Mouse (Mus musculus) right cerebral cortex, postnatal 4 days (tissue): ENCODE results near the gene Mycbp2.

Experiments
- DNase-seq: peaks from one replicate; pipeline ENCODE4 v3.0.0-alpha.2; 2022

Mycbp2 gene

DNA sequence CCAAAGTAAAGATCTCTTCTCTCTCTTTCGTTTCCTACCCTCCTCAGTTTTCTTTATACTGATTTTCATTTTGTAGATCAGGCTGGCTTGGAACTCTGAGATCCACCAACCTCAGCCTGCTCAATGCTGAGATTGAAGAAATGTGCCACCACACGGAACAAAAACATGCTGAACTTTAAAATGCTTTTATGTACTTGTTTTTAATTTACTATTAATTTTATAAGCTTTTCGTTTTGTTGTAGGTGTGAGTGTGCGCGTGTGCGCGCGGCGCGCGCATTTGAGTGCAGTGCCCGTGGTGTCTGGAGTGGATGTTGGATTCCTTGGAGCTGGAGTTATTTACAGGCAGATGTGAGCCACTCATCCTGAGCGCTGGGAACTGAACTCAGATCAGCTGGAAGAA, 246.3 kb downstream of the Mycbp2 start:
- no peak for DNase-seq

DNA sequence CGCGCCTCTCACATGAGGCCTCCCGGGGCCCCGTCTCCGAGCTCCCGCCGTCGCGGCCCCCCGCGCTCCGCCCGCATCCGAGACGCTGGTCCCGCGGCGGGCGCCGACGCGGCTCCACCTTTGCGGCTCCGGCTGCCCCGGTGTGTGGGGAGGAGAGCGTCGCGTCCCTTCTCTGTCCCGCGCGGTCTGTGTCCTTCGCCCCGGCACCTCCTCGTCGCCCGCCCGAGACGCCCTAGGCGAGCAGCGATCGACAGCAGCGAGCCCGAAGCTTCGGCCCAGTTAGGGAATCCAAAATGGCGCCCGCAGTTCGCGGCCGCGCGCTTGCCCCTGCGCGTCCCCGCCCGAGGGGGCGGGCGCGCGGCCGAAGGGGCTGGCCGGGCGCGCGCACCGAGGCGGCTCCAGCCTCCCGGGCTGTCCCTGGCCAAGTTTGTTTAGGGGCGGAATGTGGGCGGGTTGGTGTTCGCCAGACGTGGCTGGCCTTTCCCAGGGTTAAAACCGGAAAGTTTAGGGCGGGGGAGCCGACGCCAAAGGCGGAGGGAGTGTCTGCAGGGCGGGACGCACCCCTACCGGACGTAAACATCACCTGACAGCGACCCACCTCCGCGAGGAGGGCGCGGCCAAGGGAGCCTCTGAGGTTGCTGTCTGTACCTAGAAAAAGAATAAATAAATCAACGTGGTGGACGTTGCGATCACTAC, 247.2 kb downstream of the Mycbp2 start, which contains the start of gene Fbxl3:
Fbxl3 (minus strand) TSS at position 329 of the 696 bp plus-strand sequence.
- DNase-seq, result peak; percentile 82

DNA sequence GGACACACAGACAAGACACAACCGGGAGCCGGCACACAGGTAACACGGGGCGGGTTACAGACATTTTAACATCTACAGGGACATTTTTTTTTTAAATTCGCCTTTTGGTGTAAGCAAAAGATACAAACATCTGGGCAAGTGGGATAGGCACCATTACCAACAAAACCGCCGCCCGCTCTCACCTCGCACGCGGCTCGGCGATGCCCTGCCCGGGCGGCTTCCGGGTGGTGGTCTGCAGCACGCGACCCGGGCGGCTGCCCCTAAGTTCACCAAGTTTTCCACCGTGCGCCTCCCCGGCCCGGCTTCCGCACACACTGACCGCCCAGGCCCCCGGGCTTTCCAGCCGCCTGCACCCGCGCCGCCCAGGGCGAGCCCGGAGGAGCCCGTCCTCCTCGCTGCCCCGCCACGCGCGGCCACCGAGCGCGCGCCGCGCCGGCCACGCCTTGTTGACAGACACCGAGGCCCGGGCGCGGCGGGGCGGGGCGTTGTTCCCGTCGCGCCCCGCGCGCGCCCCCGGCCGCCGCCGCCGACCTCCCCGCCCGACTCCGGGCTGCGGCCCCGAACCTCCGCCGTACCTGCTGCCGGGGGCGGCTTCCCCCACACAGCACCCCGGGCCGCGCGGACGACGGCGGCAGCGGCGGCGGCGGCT, 247.9 kb downstream of the Mycbp2 start:
- DNase-seq, result peak; percentile 79

DNA sequence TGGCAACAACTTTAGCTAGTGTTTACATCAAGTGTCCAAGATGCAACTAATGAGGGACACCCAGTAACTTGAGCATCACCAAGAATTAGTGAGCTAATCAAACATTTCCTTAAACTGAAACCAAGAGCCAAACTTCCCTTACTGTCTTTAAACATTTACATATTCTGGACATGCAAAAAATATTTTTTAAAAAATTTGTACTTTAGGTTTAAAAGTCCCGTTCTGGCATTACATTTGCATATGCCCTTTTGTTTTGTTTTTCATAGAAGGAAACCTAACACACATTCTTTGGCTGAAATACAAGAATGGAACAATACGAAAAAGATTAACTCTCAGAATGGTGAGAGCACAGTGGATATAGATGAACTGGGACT, 248.4 kb downstream of the Mycbp2 start:
- DNase-seq, result no peak

DNA sequence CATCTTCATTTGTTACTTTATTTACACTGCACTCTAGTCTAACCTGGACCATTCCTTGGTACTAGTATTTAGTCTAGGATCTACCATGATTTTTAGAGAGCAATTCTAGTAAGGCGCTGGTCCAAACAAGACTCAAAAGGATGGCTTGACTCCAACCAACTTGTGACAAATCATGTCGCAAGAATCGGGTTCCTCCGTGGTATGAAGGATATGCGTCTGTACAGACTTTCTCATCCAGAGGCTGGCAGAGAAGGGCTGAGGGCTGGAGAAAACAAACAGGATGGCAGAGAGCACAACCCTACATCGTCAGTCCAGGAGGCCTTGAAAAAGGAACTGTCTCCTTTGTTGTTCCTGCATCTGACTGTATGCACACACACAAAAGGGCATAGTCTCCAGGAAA, 250.0 kb downstream of the Mycbp2 start:
- no peak for DNase-seq

DNA sequence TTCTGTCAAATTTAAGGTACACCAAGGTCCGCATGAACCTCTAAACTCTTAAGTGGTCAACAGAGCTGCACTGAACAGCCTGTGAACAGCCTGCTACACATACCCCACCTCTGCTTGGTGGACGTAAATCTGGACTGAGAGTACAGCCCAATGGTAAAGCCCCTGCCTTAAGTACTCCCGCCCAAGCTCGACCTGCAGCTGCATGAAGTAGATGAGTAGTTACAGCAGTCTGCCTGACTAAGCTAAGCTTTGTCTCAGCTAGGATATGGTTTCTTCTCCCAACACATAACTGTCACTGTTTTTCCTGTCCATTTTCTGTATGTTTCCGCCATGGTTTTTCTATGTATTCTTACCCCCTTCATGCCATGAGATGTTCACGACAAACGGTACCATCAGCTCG, 250.8 kb downstream of the Mycbp2 start:
- DNase-seq, result no peak

DNA sequence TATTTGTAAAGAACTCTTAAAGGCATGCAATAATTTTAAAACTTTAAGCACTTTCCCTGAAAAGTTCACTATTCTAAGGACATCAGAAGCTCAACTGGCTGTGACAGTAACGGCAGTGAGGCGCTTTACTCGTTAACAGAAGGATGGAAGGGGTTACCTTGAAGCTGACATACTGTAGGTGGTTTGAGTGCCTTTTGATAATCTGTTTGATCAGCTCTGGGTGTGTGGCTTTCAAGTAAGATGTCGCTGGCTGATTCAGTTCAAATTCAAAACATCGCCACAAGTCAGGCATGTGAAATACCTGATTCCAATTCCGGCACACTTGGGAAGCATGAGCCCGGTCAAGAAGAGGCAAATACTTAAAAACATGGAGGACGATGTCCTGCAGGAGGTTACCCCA, 251.6 kb downstream of the Mycbp2 start:
- no peak for DNase-seq

DNA sequence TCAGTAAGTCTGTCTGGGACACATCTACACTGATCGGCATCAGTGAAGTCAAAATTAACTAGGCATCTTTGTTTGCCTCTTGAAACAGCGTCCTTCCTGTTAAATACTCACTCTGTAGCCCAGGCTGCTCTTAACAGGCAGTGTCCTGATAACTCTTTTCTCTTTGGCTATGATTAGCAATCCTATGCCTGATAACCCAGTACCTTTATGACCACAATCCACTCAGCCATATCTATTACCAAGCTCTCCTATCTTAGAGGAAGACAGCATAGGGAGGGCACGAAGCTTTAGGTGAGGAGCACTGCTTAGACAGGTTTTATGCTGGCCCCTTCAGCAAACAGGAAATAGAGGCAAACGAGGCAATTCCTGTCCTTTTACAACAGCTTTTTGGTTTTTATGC, 252.9 kb downstream of the Mycbp2 start:
- DNase-seq, result no peak

DNA sequence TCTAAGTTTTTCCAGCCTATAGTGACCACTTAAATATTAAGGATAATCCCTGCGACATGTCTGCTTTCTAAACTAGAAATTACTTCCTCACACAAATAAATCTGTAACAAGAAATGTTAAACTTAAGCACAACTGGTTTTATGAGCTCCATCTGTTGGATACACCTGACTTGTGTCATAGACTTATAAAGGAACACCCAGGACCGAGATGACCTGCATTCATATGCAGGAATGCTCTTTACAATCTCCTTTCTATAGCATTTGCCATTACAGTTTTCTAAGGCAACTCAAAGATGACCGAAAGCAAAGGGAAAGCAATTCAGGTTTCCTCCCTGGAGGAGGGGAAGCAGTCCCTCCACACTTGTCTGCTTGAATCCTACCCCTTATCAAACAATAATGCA, 253.4 kb downstream of the Mycbp2 start:
- no peak for DNase-seq

DNA sequence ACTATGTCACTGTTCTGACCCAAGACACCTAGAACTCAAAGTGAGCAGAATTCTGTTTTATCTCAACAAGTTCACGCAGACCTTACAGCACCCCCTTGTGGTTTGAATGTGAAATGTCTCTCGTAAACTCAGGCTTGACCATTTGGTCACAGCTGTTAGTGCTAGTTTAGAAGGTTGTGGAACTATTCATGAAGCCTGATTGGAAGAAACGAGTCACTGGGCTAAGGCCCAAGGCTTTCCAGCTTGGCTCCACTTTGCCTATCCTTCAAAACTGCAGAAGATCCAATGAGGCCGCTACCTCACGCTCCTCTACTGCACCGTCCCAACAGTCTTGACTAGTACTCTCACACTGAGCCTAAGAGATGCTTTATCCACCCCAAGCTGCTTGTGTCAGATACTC, 258.0 kb downstream of the Mycbp2 start:
- DNase-seq, result no peak

DNA sequence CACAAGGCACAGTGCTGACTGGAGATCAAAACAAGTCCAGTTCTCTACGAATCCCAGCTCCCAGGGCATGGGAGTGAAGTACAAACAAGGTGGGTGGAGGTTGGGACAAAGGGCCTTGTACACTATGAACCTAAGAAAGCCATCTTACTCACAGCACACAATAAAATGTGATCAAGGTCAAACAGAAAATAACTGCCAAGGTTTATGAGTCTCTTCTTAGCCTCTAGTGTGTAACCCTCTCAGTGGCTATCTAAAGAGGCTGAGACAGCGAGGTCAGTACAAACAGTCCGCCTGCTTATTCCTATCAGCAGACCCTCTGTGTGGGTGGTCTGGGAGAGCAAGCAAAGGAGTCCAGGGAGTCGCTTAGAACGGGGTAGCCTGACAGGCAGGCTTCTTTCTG, 258.8 kb downstream of the Mycbp2 start:
- no peak for DNase-seq

DNA sequence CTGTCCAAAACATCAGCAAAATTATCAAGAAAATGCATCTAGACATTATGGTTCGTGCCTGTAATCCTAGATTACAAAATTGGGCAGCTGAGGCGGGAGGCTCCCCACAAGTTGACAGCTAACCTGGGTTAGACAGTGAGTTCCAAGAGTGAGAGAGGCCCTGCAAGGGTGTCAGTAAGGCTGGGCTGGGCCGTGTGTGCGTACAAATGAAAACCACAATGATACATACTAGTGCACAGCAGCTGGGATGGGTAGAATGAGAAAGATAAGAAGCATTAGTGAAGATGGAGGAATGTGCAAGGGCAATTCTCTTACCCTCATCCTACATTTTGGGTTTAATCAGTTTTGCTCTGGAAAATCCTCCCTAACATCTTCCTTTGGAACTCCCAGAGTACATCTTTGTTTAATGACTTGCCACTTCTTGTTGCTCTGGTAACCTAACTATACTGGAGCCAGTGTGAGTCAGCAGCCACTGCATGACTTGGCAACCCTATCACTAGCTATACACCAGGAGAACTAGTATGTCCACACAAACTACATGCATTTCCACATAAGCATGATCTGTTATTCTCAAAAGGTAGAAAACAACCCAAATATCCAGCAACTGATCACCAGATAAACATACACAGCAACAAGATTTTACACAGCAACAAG, 259.8 kb downstream of the Mycbp2 start:
- no peak for DNase-seq

DNA sequence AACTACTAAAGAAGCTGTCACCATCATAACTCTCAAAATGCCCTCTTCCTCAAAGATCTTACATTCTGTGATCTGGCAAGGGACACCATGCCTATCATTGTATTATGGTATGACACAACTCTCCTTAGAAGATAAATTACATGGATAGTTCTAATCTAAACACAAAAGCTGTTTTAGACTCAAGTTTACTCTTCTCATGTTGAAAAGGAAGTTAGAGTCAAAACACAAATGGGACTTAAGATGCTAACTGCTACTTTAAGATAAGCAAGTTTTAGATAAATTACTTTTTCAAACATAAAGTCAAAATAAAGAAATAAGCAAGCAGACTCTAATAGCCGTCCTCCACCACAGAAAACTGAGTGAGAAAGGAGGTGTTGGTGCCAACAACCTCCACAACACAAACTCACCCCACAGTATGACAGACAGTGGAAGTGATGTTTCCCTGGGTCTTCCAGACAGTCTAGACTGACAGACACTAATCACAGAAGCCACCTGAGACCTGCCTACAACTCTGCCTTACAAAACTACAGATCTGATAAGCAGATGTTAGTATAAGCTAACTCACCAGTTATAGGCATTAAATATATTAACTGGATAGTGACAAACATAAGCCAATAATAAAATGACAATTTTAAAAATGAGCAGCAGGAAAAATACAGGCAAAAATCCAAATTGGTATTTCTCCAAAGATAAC, 260.6 kb downstream of the Mycbp2 start:
- no peak for DNase-seq

DNA sequence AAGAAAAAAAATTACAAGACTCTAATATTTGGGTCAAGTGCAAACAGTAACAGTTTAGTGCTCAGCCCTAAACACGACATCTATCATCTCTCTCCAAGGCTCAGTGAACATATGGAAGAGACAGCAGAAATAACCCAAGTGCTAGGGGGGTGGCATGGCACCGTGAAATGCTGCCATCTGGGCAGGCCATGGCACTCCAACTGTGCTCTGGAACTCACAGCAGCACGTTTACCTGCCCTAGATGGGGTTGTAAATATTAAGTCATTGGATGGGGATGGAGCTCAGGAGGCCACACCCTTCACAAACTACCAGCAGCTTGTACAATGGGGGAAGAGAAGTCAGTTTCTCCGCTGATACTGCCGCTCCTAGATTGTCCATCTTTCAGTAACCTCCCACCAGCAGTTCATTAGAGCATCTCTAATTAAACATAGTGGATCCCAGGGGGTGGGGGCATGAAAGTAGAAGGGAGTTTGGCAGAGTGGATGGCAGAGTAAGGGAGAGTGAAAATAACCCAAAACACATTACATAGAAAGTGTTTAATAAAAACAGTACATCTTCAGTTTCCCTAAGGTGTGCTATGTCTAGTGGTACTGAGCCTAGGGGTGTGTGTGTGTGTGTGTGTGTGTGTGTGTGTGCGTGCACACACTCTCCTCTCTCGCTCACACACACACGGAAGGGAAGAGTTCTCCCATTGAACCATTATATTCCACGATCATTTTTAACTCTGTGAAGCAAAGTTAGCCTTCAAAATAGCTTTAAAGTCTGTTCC, 267.2 kb downstream of the Mycbp2 start:
- DNase-seq, result no peak

DNA sequence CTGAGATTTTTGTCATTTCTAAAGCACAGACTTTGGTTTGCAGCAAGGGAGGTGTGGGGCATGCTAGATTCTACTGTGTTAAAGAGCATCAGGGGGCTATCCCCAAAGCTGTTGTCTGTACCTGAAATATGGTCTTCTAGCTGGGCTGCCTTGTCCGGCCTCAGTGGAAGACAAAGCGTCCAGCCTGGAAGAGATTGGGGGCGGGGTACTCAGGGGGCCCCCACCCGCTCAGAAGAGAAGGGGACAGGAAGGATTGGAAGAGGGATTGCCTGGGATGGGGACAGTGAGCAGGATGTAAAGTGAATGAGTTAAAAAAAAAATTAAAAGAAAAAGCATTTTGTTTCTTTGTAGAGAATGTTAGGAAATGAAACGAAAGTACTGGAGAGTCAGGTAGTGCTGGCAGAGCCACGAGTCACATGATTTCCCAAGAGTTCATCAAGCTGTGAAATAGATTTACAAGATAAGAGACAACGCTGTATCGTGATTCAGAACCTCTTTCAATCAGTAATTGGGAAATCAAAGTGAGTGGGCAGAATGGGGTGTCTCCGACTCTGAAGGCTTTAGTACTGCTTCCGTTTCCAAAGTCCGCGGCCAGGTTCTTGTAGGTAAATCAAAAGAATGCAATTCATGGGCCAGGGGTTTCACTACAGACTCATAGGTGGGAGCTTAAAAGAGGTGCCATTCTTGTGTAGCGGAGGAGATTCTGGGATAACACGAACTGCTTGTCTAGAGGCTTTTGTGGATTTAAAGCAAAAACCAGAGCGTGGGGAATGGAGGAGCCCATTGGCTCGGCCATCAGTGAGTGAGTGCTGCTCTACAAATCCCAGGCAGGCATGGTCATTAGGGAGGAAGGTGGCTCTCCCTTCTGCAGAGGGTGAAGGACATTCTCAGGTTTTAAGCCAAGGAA, 268.4 kb downstream of the Mycbp2 start:
- no peak for DNase-seq

DNA sequence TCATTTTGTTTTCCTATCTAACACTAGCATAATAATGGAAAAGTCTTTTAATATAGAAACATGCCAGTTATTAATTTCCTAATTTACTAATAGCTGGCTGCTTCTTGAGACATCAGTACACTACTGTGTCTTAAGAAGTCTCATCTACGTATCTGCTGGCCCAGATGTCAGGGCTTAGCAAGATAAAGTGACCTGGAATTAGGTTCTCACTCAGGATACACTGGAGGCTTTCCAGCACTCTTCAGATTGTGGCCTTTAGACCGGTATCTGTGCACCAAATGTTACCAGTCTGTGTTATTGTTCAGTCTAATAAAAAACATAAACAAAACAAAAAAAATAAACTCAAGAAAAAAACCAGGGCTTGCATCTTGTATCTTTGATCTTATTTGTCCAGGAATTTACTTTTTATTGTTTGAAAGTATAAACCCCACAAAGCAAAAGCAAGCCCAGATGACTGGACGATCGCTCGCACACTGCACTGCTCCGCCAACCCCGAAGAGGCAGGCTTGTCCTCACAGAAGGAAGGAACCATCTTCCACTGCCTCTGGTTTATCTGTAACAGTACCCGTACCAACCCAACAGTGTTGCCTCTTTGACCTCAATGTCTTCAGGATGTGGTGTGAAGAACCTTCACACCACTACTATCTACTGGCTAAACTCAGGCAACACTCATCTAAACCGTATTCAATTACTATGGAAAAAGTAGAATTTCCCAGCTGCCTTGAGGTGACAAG, 269.2 kb downstream of the Mycbp2 start:
- no peak for DNase-seq

DNA sequence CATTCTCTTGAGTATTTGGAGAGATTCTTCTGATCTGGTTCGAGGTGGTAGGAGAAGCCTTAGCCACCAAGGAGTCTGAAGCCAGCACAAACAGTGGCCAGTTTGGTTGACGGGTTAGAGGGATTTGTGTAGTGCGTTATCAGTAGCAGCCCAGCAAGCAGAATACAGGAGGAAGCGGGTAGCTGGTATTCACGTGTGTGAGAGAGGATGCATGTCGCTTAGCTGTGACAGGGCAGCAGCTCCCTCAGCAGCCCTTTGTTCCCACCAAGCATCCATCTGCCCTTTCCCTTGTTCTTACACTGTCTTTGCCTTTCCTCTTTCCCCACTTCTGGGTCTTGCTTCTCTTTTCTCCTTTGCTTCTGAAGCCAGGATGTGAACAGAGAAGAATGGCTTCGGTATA, 271.4 kb downstream of the Mycbp2 start:
- no peak for DNase-seq

DNA sequence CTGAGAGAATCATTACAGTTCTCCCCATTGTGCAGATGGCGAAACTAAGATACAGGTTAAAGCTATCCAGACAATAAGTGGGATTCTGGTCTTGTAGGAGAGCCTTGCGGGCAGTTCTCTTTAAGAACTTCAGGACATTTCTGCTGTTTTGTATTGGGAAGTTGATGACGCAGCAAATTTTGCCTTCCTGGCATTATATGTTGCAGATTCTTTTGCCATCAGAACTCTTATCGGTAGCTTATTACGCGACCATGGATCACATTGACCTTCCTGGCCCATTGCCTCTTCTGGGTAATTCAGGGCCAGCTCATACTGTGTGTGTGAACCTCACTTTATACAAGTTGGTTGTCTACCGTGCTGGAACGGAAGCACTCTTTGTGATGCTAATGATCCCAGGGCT, 272.8 kb downstream of the Mycbp2 start:
- no peak for DNase-seq

DNA sequence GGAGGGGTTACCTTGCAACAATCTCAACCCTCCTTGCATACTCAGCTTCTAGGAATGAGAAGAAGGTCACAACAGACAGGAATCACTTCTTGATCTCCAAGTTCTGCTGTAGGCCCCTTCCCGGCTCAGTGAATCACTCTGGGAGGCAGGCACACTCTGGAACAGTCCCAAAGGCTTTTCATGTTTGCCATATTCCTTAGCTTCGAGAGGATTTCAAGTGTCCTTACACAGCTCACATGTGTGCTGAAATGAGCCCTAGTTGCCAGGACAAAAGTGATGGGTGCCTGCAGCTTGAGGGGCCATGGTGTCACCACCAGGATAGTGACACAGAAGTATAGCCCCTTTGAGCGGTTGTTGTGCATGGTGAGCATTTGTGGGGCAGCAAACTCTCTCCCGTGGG, 273.9 kb downstream of the Mycbp2 start:
- no peak for DNase-seq

DNA sequence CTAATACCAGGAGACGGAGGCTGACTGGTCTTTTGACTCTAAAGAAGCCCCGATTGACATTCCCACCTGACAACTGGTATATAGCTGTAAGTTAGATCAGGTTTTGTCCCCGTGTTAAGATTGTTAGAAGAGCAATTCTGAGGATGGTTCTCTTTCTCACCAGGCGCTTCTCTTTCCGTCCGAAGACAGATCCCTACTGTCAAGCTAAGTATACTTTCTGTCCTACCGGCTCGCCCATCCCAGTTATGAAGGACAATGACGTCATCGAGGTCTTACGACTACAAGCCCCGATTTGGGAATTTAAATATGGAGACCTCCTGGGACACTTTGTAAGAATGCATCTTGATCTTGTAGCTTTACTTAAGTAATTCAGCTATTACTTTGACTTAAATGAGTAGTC, 275.1 kb downstream of the Mycbp2 start:
- no peak for DNase-seq

DNA sequence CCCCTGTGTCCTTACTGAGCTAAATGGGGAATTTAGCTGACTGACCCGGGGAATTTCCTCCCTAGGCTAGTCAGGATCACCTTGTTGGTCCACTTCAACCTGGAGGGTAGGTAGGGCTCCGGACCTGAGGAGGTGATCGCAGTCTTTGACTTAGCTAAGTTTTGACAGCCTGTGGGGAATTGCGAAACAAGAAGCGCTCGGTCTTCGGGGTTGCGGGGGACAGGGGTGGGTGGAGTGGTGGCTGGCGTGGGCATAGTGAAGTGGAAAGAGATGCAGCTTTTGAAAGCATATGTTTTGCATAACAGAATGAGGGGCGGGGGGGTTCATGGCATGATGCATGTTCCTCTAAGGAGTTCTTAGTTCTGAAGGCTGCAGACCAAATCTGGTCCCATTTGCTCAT, 275.8 kb downstream of the Mycbp2 start:
- peak; percentile 6 for DNase-seq
